Mouse (Mus musculus) forebrain, embryonic 10.5 days (tissue): Measurements from ENCODE around the gene Kif1b. TPM values are rescaled to one million over a fixed set of nuclear protein-coding genes. Genes with fewer than 3 reads are reported as not detected.
"Not testable (repeated sequence)": the region's sequence is repeated elsewhere in the genome, so short reads cannot be mapped to it uniquely, and the experiment has no call there.

Experiments used
- DNase-seq: peaks from one replicate; pipeline ENCODE4 v3.0.0-alpha.2; 2017; ENCODE audit warnings: low spot score; ENCODE audit errors: extremely low spot score
- H3K27ac ChIP-seq: fragments of 300-500 bp; sonication (generic); 2 replicates; pipeline ENCODE4 v1.5.1; 2016; ENCODE audit warnings: mild to moderate bottlenecking
- H3K27me3 ChIP-seq: fragments of 300-500 bp; sonication (generic); 2 replicates; pipeline ENCODE4 v1.6.1; 2016; ENCODE audit warnings: mild to moderate bottlenecking; ENCODE audit not compliant: poor library complexity, severe bottlenecking
- H3K36me3 ChIP-seq: fragments of 300-500 bp; sonication (generic); replicated peaks from 2 replicates; pipeline ENCODE4 v1.6.1; 2016; ENCODE audit warnings: mild to moderate bottlenecking, moderate library complexity
- H3K4me1 ChIP-seq: fragments of 300-500 bp; sonication (generic); 2 replicates; pipeline ENCODE4 v1.6.1; 2016
- H3K4me3 ChIP-seq: fragments of 300-500 bp; sonication (generic); 2 replicates; pipeline ENCODE4 v1.5.1; 2016; ENCODE audit warnings: mild to moderate bottlenecking, moderate library complexity
- H3K9me3 ChIP-seq: fragments of 300-500 bp; sonication (generic); 2 replicates; pipeline ENCODE4 v1.6.1; 2016; ENCODE audit warnings: mild to moderate bottlenecking, moderate library complexity
- WGBS: fragments of 180-500 bp; shearing (Covaris S2); methylation state at CpG from one replicate; pipeline ENCODE4 v1.1.7; 2016; 5-methylcytosine and 5-hydroxymethylcytosine counted together
- polyA plus RNA-seq: library from polyadenylated mRNA; unstranded; fragments of >200 nt; fragmentation: Nextera tagmentation; extraction: Ambion mirVana; gene quantifications from 2 replicates; pipeline ENCODE4 v1.2.1, GENCODE M21; 2016

Gene Kif1b
- polyA plus RNA-seq, 1 experiment from 2014 or later = 59.8 TPM

DNA sequence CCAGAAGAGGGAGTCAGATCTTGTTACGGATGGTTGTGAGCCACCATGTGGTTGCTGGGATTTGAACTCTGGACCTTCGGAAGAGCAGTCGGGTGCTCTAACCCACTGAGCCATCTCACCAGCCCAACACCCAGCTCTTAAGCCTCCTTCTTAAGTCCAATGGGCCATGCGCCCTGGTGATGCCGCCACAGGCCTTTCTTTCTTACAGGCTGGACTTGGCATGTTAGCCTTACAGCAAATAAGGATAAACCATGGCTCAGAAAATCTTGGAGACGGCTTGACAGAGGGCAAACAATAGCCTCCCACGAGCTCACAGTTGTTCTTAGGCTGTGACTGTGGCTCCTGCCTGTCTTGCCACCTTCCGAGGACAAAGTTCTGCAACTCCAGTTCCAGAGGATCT lies 137.6 kb downstream of the Kif1b start:
- H3K4me1 ChIP-seq = peaks cover 34% of the 10 kb centered on the region
- H3K27me3 ChIP-seq, H3K27ac ChIP-seq, H3K36me3 ChIP-seq, H3K4me3 ChIP-seq, DNase-seq, H3K9me3 ChIP-seq: not testable (repeated sequence)
- WGBS = 83% methylated on average over 7 of the region's 8 CpGs

DNA sequence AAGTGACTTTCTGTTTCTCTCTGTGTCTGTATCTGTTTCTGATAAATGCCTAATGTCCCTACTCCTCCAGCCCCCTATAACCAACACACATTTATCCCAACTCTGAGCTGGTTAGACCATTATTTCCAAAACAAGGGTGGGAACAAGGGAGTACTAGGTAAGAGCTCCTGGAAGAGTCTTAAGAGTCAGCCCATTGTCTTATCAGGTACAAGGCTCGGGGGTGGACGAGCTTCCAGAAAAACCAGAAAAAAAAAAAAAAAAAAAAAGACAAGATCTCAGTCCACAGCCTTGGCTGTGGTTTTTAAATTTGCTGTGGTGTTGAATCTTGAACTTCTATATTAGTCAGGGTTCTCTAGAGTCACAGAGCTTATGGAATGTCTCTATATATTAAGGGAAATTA lies 139.5 kb downstream of the Kif1b start:
- H3K27me3 ChIP-seq = no peaks in the 10 kb centered on the region
- no peak overlapping the region for H3K27ac ChIP-seq
- H3K36me3 ChIP-seq = peaks cover 23% of the 10 kb centered on the region
- no peak for DNase-seq
- H3K4me3 ChIP-seq = peak overlapping the region; percentile 81; the same call in 1 of the 2 replicates
- no peaks in the 10 kb centered on the region for H3K9me3 ChIP-seq
- 69% methylated on average over 2 of the region's 2 CpGs for WGBS
- H3K4me1 ChIP-seq = peaks cover 37% of the 10 kb centered on the region

- peak overlapping the region; percentile 81 for H3K4me3 ChIP-seq
- DNase-seq = no peak
- H3K27ac ChIP-seq = peak overlapping the region; percentile 91
- peaks cover 37% of the 10 kb centered on the region for H3K4me1 ChIP-seq
- H3K9me3 ChIP-seq = no peaks in the 10 kb centered on the region
- peaks cover 33% of the 10 kb centered on the region for H3K36me3 ChIP-seq
- WGBS = 2% methylated on average over 27 of the region's 27 CpGs
- H3K27me3 ChIP-seq = no peaks in the 10 kb centered on the region
These were observed 140.4 kb downstream of the Kif1b start for GRCm38 (mm10) chr4:149166957-149167611.

DNA sequence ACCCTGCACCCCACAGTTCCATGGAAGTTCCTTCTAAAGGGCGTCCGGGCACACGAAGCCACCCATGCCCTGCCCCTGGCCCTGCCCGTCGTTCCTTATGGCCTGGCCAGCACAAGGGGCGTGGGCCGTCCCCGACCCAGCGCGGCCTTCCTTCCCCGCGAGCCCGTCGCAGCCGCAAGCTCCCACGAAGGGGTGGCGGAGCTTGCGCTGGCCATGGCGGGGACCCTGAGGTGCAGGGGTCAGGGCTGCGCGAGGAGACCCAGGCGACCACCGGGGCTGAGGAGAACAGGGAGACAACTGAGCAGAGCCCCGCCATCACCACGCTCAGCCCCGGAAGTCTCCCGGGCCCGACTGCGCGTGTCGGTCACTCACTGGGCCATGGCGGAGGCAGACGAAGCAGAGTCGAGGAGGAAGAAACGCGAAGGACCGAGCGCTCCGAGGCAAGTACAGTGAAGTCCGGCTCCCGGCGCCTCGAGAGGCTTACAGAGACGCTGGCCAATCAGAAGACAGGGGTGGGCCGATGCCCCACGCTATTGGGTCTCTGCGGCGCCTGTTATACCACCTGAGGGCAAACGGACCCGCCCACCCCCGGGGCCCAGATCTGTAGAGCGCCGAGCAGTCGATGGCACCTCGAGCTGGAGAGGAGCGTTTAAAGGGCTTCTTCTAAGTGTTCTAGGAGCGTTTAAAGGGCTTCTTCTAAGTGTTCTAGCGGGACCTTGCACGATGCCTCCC lies 141.1 kb downstream of the Kif1b start, which contains the start of gene Pgd:
Pgd (minus strand) TSS at position 557 of the 732 bp plus-strand sequence.
- H3K27ac ChIP-seq = peak within 1 kb of the TSS; percentile 91

GRCm38 (mm10) chr4:149164150-149164549 lies 143.3 kb downstream of the Kif1b start:
- Histone ChIP-seq H3K4me3 (no peak overlapping the region), H3K36me3 (peaks cover 62% of the 10 kb centered on the region), H3K4me1 (peaks cover 33% of the 10 kb centered on the region), H3K27ac (no peak overlapping the region), H3K9me3 (no peaks in the 10 kb centered on the region), H3K27me3 (no peaks in the 10 kb centered on the region)
- 83% methylated on average over 5 of the region's 5 CpGs for WGBS
- DNase-seq = no peak

More for the DNA sequence above, 141.1 kb downstream of the Kif1b start, which contains the start of gene Pgd:
- H3K9me3 ChIP-seq = no peaks in the 10 kb centered on the region
- DNase-seq = peak; percentile 97
- H3K36me3 ChIP-seq = peaks cover 40% of the 10 kb centered on the region
- H3K4me3 ChIP-seq = peak within 1 kb of the TSS; percentile 81
- H3K27me3 ChIP-seq = no peaks in the 10 kb centered on the region
- peaks cover 37% of the 10 kb centered on the region for H3K4me1 ChIP-seq
- under 1% methylated on average over 59 of the region's 59 CpGs for WGBS

- H3K4me1 ChIP-seq = peaks cover 33% of the 10 kb centered on the region
- H3K36me3 ChIP-seq = peaks cover 72% of the 10 kb centered on the region
- WGBS = 86% methylated on average over 1 of the region's 1 CpGs
- DNase-seq = no peak
- H3K9me3 ChIP-seq = no peaks in the 10 kb centered on the region
- H3K27me3 ChIP-seq = no peaks in the 10 kb centered on the region
- H3K27ac ChIP-seq = no peak overlapping the region
- H3K4me3 ChIP-seq = no peak overlapping the region
These were observed 144.3 kb downstream of the Kif1b start for GRCm38 (mm10) chr4:149163196-149163595.

GRCm38 (mm10) chr4:149161166-149161565 lies 146.3 kb downstream of the Kif1b start:
- Histone ChIP-seq H3K4me1 (peaks cover 21% of the 10 kb centered on the region), H3K9me3 (no peaks in the 10 kb centered on the region), H3K27ac (no peak overlapping the region), H3K27me3 (no peaks in the 10 kb centered on the region), H3K36me3 (peaks cover 92% of the 10 kb centered on the region), H3K4me3 (no peak overlapping the region)
- WGBS = 94% methylated on average over 6 of the region's 6 CpGs
- no peak for DNase-seq

DNA sequence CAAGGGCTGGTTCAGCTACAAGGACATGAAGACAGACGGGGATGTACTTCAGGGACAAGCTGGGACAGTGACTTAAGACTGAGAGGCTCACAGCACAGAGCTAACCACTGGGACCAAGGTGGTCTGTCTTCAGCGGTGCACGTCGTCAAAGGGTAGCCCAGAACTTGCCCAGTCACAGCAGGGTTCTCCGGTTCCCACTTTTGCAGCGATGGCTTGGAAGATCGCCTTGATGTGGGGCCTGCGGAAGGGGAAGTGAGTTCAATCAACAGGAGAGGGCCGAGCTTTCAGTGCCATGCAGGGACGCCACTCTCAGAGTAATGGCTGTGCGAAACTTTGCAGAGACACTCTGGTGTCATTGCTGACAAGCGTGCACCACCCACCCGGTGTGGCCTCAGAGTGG lies 147.6 kb downstream of the Kif1b start:
- Histone ChIP-seq H3K27me3 (no peaks in the 10 kb centered on the region), H3K27ac (no peak overlapping the region), H3K9me3 (peaks cover 3% of the 10 kb centered on the region; the same call in 1 of the 2 replicates), H3K4me3 (no peak overlapping the region), H3K4me1 (peaks cover 9% of the 10 kb centered on the region), H3K36me3 (peaks cover 99% of the 10 kb centered on the region)
- no peak for DNase-seq
- WGBS = 93% methylated on average over 13 of the region's 13 CpGs

DNA sequence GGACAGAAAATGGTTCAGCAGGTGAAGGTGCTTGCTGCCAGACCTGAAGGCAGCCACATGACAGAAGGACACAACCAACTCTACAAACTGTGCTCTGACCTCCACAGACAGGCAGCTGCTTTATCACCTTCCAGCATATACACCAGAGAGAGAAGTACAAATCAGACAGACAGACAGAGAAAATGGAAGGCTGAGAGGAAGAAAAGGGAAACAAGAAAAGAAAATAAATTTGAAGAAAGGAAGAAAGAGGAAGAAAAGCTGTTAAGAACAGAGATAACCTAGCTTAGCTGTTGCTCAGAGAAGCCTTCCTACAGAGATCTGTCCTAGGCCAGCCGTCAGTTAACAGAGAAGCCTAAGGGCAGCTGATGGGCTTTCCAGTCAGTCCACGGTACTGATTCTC lies 148.3 kb downstream of the Kif1b start:
- WGBS = 86% methylated on average over 2 of the region's 2 CpGs
- H3K4me3 ChIP-seq = no peak overlapping the region
- H3K27ac ChIP-seq = no peak overlapping the region
- peaks cover 100% of the 10 kb centered on the region for H3K36me3 ChIP-seq
- DNase-seq = no peak
- H3K27me3 ChIP-seq = no peaks in the 10 kb centered on the region
- H3K9me3 ChIP-seq = peaks cover 4% of the 10 kb centered on the region; the same call in 1 of the 2 replicates
- H3K4me1 ChIP-seq = peaks cover 6% of the 10 kb centered on the region; the same call in 1 of the 2 replicates

DNA sequence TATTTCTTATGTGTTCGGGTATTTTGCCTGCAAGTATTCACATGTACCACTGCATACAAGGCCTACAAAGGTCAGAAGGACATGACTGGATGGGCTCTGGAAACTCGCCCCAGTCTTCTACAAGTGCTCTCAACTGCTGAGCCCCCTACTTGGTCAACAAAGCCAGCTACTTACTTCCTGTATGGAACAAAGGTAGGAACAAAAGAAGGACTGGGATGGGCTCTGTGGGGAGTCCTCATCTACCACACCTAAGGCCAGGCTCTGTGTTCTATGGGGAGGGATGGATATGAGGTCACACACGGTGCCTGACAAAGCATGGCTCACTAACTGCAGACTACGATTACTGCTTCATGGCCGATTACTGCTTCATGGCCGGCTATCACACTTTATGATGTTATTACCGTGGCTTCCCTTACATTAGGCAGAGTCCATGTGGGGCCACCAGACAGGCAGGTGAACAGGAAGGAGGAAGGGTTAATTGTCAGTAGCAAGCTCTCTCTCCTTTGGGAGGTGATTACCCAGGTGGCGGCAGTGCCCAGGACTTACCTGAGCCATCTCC lies 150.0 kb downstream of the Kif1b start:
- no peaks in the 10 kb centered on the region for H3K4me1 ChIP-seq
- H3K27me3 ChIP-seq = no peaks in the 10 kb centered on the region
- WGBS = 93% methylated on average over 8 of the region's 8 CpGs
- H3K9me3 ChIP-seq = peaks cover 4% of the 10 kb centered on the region; the same call in 1 of the 2 replicates
- DNase-seq = no peak
- H3K4me3 ChIP-seq = no peak overlapping the region
- no peak overlapping the region for H3K27ac ChIP-seq
- H3K36me3 ChIP-seq = peaks cover 100% of the 10 kb centered on the region

DNA sequence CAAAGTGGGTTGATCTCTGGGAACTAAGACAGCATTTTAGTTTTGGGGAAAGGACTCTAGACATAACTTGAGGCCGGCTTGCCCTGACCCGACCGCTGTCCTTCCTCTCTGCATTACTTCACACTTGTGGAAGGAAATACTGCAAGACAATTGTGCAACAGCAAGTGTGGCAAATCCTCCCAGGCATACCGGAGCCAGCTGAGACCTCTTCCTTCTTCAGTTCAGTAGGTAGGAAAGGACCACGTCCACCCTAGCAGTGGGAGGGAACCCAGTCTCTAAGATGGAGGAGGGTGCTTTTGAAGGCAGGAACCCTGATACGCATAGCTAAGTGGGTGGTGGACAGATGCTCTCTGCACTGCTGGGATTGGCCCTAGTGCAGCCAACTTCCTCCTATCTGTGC lies 151.8 kb downstream of the Kif1b start:
- peaks cover 100% of the 10 kb centered on the region for H3K36me3 ChIP-seq
- peaks cover 4% of the 10 kb centered on the region; the same call in 1 of the 2 replicates for H3K9me3 ChIP-seq
- no peaks in the 10 kb centered on the region for H3K27me3 ChIP-seq
- DNase-seq = no peak
- H3K4me3 ChIP-seq = no peak overlapping the region
- H3K4me1 ChIP-seq = no peaks in the 10 kb centered on the region
- H3K27ac ChIP-seq = no peak overlapping the region
- 95% methylated on average over 6 of the region's 6 CpGs for WGBS

DNA sequence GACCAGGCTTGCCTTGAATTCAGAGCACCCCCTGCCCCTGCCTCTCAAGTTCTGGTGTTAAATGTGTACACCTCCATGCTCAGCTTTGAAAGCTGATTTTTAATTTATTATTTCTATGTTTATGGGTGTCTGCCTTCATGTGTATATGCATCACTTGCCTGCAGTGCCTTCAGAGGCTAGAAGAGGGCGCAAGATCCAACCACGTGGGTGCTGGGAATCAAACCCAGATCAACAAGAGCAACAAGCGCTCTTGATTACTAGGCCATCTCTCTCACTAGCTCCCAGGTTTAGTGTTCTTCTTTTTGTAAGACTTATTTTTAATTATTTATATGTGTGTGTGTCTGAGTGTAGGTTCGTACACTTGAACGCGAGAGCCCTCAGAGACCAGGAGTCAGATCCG lies 152.6 kb downstream of the Kif1b start:
- H3K27me3 ChIP-seq = no peaks in the 10 kb centered on the region
- peaks cover 4% of the 10 kb centered on the region; the same call in 1 of the 2 replicates for H3K4me1 ChIP-seq
- 97% methylated on average over 7 of the region's 7 CpGs for WGBS
- H3K36me3 ChIP-seq = peaks cover 100% of the 10 kb centered on the region
- H3K9me3 ChIP-seq = peaks cover 4% of the 10 kb centered on the region; the same call in 1 of the 2 replicates
- H3K27ac ChIP-seq = no peak overlapping the region
- no peak for DNase-seq
- H3K4me3 ChIP-seq = no peak overlapping the region

DNA sequence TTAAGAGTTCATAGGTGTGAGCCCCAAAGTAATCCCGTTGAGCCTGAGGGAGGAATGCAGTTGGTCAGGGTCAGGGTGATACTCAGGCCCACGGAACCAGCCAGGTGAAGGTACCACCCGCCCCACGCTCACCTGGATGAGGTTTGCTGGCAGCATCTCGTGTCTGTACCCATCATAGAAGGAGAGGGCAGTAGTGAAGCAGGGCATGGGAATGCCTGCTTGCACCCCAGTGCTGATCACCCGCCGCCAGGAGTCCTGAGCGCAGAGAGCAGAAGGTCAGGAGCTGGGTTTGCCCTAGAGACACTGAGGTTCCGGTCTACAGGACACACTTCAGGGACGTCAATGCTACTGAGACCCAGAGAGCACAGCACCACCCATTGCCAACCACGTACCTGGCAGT lies 156.8 kb downstream of the Kif1b start:
- Histone ChIP-seq H3K36me3 (peaks cover 68% of the 10 kb centered on the region), H3K27ac (no peak overlapping the region), H3K4me1 (peaks cover 19% of the 10 kb centered on the region), H3K9me3 (peaks cover 4% of the 10 kb centered on the region; the same call in 1 of the 2 replicates), H3K27me3 (no peaks in the 10 kb centered on the region), H3K4me3 (no peak overlapping the region)
- no peak for DNase-seq
- 94% methylated on average over 11 of the region's 11 CpGs for WGBS
